Mouse (Mus musculus): ENCODE results near the gene Naa20. TPM values are rescaled to one million over a fixed set of nuclear protein-coding genes. Genes with fewer than 3 reads are reported as not detected.

The Naa20 gene
- total RNA-seq, 1 experiment from 2014 or later: 70.7 TPM

DNA sequence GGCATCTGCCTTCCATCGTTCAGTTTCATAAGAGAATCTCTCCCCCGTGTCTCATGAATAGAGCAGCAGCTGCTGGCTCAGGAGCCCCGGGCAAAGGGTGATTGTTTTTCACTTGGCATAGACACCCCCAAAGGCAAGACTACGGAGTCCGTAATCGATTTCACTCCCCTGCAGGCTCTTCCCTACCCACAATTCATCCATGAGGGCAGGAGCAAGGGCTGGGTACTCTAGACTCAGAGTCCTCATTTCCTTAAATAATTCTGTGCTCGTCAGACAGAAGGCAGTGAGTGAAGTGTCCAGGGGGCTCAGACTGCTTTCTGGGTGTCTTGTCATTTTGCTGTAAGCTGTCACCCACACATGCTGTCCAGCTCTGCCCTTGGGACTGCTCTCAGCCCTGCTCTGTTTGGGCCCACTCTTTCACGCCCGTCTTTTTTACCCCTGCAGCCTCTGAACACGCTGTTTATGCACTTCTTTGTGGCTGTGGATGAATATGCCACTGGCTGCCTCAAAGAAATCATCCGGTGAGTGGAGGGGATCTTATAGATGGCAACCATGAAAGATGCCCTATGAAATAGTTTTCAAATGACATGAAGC, 47.7 kb downstream of the Naa20 start:
- no peak for DNase-seq

DNA sequence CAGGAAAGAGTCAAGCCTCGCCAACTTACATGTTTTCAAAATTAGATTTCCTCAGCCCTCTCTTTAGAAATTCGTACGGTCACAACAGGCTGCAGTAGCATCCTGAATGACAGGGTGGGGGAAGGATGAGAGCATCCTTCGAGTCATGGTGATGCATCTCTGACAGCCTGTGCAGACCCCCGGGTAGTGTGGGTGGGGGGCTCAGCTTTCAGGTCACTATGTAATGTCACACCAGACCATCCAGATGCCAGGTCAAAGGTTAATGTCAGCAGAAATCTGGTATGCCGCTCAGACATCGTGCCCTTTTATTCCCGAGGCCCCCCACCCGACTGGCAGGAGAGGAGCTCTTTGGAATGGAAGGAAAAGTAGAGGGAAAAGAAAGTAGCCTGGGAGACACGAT, 48.3 kb downstream of the Naa20 start:
- DNase-seq: no peak

DNA sequence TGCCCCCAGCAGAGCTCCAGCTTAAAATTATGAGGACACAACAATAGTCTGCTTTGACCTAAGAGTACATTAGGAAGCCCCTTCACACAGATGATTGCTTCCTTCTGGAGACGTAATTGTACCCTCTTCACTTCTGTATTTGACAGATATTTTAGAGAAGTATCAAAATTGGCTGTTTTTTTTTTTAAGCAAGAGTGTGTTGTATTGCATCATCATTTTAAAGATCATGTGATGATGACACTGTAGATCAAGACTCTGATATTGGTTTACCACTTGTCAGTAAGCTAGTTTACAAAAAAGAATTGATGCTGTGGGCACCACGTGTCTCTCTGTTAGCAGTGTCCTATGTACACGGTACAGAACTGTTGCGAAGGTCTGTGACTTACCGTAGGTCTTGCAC, 50.8 kb downstream of the Naa20 start:
- DNase-seq: no peak

DNA sequence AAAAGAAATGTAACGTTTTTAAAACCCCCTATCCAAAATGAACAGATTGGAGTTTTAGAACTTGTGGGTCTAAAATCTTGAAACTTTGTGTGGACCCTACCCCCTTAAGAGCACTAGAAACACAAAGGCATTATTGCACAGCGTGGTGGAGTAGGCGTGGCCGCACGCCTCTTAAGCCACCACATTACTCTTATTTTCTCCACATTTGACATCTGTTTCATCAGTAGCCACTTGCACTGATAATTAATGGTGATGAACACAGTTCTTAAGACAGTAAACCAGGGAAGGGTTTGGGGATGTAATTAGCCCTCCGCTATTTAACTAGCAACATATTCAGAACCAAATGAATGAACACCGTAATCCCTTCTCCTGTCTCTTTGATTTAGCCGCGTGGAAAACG, 53.9 kb downstream of the Naa20 start:
- DNase-seq: no peak

DNA sequence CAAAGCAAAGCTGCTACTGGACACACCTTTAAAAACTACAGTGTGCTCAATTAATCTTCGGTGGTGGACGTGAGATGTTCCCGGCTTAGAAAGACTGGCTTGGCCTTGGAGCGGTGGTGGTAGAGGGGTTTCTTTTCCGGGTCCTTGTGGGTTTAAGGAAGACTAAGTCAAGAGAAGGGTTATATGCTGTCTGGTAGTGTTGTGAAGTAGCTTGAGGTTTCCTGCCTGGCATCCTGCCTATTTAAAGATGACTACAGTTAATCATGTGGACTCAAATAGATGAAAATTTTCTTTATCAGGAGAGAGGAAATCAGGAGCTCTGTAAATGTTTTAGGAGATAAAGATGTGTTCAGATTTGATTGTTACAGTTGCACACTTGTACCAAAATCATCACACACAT, 54.4 kb downstream of the Naa20 start:
- no peak for DNase-seq

DNA sequence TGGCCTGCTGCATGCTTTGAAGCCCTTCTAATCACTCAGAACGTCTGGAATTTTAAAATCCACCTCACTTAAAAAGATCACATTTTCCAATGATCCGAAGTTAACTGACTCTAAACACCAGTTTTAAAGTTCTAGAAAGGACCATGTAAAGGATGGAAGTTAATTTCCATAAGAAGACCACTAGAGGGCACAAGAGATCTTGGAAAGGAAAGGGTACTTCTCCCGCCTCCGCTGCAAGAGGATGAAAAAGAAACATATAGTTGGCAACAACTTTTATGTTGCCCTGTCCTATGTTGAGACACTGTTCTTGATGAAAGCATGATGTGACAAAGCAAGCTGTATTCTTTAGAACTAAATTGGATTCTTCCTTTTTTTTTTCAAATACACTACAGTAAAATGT, 55.6 kb downstream of the Naa20 start:
- DNase-seq: peak; percentile 17

DNA sequence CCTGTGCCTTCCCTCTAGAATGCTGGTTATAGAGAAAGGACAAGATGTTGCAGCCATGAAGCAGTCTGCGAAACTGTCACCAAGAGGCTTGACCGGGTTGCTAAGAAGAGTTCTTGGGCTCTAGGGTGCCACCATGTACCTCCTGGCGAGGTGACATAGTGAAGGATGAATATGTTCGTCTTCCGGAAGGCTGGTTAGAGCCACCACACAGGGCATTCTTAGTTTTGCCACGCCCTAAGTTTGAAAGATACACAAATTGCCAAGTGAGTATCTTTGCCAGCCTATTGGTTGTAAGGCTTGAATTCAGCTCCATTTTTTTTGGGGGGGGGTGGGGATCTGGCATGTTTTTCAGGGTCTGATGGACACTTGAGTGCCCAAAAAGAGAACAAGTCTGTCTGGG, 56.2 kb downstream of the Naa20 start:
- no peak for DNase-seq

DNA sequence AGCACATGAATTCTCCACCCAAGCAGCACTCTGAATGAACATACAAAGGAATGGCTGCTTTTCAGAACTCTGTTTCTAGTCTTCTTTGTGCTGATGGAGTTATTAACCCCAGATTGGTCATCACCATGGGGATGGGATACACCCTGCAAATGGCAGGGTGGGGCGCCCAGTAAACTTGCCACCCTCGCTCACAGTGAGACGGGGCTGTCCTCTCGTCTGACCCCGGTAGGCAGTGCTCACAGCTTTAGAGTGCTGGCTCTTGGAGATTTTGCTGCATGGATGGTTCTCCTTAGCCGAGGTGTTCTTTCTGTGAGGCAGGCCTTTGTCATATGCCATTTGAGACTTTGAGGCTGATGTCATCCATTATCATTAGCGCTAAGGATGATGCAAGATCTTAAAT, 56.7 kb downstream of the Naa20 start:
- no peak for DNase-seq

DNA sequence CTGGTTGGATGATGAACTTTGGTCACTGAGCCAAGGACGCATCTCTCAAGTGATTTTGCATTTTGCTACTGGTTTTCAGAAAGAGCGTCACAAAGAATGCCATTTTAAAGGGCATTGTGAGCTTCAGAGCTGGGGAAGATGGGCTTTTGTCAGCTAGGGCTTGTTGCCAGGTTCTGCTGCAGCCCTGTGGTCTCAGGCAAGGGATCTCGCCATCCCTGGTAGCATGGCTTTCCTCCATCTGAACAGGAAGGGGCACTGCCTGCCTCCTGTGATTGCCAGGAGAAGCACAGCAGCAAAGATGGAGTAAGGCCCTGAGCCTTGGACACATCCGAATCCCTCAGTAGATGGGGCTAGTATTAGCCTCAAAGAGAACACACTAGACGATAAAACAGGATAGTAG, 60.0 kb downstream of the Naa20 start:
- no peak for DNase-seq

Small RNA genes lying within 50 kb of the gene (microRNA-seq; reads per million reads assigned to microRNA genes)
- gene Gm25026: 0 reads per million in 2 experiments

Other genes with a start within 250 kb of the Naa20 start
- 21.8 and 32.4 TPM in 2 replicates for gene Rin2, start 226.9 kb upstream of the Naa20 start, total RNA-seq (2021)
- 25.5 and 39.6 TPM in 2 replicates for gene Cfap61, start 32.7 kb downstream of the Naa20 start, total RNA-seq (2021)
- gene Crnkl1, start 32.9 kb downstream of the Naa20 start, total RNA-seq (2021): 24.3 and 27.3 TPM in 2 replicates